In genomic region chr13:47015195-47015501, GRCm38 (mm10) we compare ENCODE assay signal across 7 mouse cellular contexts. TPM values are rescaled to one million over a fixed set of nuclear protein-coding genes. Genes with fewer than 3 reads are reported as not detected.
A peak's percentile ranks its signal among the peaks of the same experiment; 100 is the strongest.
DNase-seq lines count a peak whose midpoint lies in the region; ATAC-seq and TF ChIP-seq lines count a peak whose summit lies in the region.

No protein-coding gene starts in this region.

- no peaks in the 10 kb centered on the region for H3K4me1 ChIP-seq in neural tube, embryonic 11.5 days (ENCODE audit: control insufficient read depth, insufficient read depth, low read length)
- H3K4me1 ChIP-seq in liver, embryonic 14.5 days (replicated peaks; ENCODE audit: control insufficient read depth in 2 of 2, insufficient read depth in 2 of 2, low read length in 1 of 2), result 0 out of 4 replicates have a peak, but pooled peaks cover 0 to 2% of the 10 kb centered on the region in 2 experiments

- peaks cover 9% of the 10 kb centered on the region; the same call in 1 of the 2 replicates for H3K9me3 ChIP-seq in neural tube, embryonic 11.5 days (ENCODE audit: control insufficient read depth, low read length)
- no peaks in the 10 kb centered on the region for H3K9me3 ChIP-seq in liver, embryonic 14.5 days (ENCODE audit: control insufficient read depth, low read length)

- no peak for DNase-seq in neural tube, embryonic 11.5 days (ENCODE audit: low spot score)
- DNase-seq in neural tube, embryonic 10.5 days (ENCODE audit: extremely low spot score, low spot score), result no peak
- DNase-seq in heart, postnatal 4 days, result peak; percentile 15
- DNase-seq in liver, embryonic 14.5 days (ENCODE audit: low read depth in 3 of 3, low spot score in 3 of 3), result no peak
- no peak for DNase-seq in urinary bladder, postnatal 10 days (ENCODE audit: low spot score)
- DNase-seq in spleen, postnatal 36 days (ENCODE audit: low spot score in 2 of 2), result no peak
- no peak for DNase-seq in left cerebral cortex, adult 18-20 months (ENCODE audit: low spot score in 2 of 2)

- peak overlapping the region; percentile 97 for H3K4me2 ChIP-seq in neural tube, embryonic 11.5 days (ENCODE audit: low read depth)
- H3K4me2 ChIP-seq in liver, embryonic 14.5 days (ENCODE audit: low read depth), result peak overlapping the region; percentile 77

- no peak overlapping the region for H3K4me3 ChIP-seq in neural tube, embryonic 11.5 days (ENCODE audit: low read depth, low read length)
- H3K4me3 ChIP-seq in liver, embryonic 14.5 days (ENCODE audit: insufficient read depth in 1 of 2, low read depth in 2 of 2, low read length in 2 of 2), result no peak overlapping the region

- ATAC-seq in neural tube, embryonic 11.5 days (ENCODE audit: insufficient read depth, low FRiP score, low TSS enrichment), result no peak
- no peak for ATAC-seq in liver, embryonic 14.5 days (ENCODE audit: insufficient read depth)

- TF ChIP-seq EP300 in liver, embryonic 14.5 days (IDR thresholded peaks at IDR 0.05; ENCODE audit: low read depth), result no peak

- no peaks in the 10 kb centered on the region for H3K36me3 ChIP-seq in neural tube, embryonic 11.5 days (ENCODE audit: control insufficient read depth, insufficient read depth, low read length)
- no peaks in the 10 kb centered on the region for H3K36me3 ChIP-seq in liver, embryonic 14.5 days (replicated peaks; ENCODE audit: control insufficient read depth, insufficient read depth, low read depth)

- H3K27me3 ChIP-seq in neural tube, embryonic 11.5 days (ENCODE audit: control insufficient read depth, insufficient read depth, low read length), result 0 out of 2 replicates have a peak, but pooled peaks cover 4% of the 10 kb centered on the region
- H3K27me3 ChIP-seq in liver, embryonic 14.5 days (ENCODE audit: control insufficient read depth, insufficient read depth, low read length), result no peaks in the 10 kb centered on the region

- no peak overlapping the region for H3K27ac ChIP-seq in neural tube, embryonic 11.5 days (ENCODE audit: low read depth, low read length)
- no peak overlapping the region for H3K27ac ChIP-seq in liver, embryonic 14.5 days

- WGBS in neural tube, embryonic 11.5 days, result 67% methylated on average over 5 of the region's 5 CpGs
- 71% methylated on average over 5 of the region's 5 CpGs for WGBS in liver, embryonic 14.5 days (ENCODE audit: insufficient replicate concordance)

- peak overlapping the region; percentile 11; the same call in 1 of the 2 replicates for H3K9ac ChIP-seq in neural tube, embryonic 11.5 days (ENCODE audit: low read length)
- H3K9ac ChIP-seq in liver, embryonic 14.5 days (replicated peaks), result no peak overlapping the region

- TF ChIP-seq CTCF in liver, embryonic 14.5 days (IDR thresholded peaks at IDR 0.05; ENCODE audit: low read depth), result no peak

RNA-seq across cellular contexts. Expression of gene Nhlrc1, which starts 0.5 kb away (rescaled TPM):
- polyA plus RNA-seq in neural tube, embryonic 11.5 days (2014; fragmentation: Nextera tagmentation; extraction: Ambion mirVana), result 5.7 and 6.4 TPM in 2 replicates
- 1 to 10 TPM; 2.9 to 4.2 TPM for total RNA-seq in heart, postnatal 4 days (2021)
- polyA plus RNA-seq in liver, embryonic 14.5 days (2012; rRNA removed), result 0.34 and 0.46 TPM in 2 replicates
- polyA plus RNA-seq in liver, embryonic 14.5 days (2014; fragmentation: Nextera tagmentation; extraction: Ambion mirVana), result 0.50 and 0.71 TPM in 2 replicates
- total RNA-seq in left cerebral cortex, adult 18-20 months (2021), result 10 to 100 TPM; 16.3 to 16.5 TPM

RNA-seq across cellular contexts. Expression of gene Kdm1b, which starts 28.2 kb away (rescaled TPM):
- polyA plus RNA-seq in neural tube, embryonic 11.5 days (2014; fragmentation: Nextera tagmentation; extraction: Ambion mirVana), result 15.8 and 19.1 TPM in 2 replicates
- total RNA-seq in heart, postnatal 4 days (2021), result 1 to 10 TPM; 8.1 to 8.6 TPM
- polyA plus RNA-seq in liver, embryonic 14.5 days (2012; rRNA removed), result 2.1 and 2.5 TPM in 2 replicates
- polyA plus RNA-seq in liver, embryonic 14.5 days (2014; fragmentation: Nextera tagmentation; extraction: Ambion mirVana), result 2.8 and 3.5 TPM in 2 replicates
- total RNA-seq in left cerebral cortex, adult 18-20 months (2021), result 1 to 10 TPM; 7.3 to 7.6 TPM

RNA-seq across cellular contexts. Expression of gene Tpmt, which starts 29.4 kb away (rescaled TPM):
- 44.0 and 46.7 TPM in 2 replicates for polyA plus RNA-seq in neural tube, embryonic 11.5 days (2014; fragmentation: Nextera tagmentation; extraction: Ambion mirVana)
- 10 to 100 TPM in 1 of 2 experiments, 1 to 10 TPM in 1; 8.4 to 14.5 TPM for total RNA-seq in heart, postnatal 4 days (2021)
- polyA plus RNA-seq in liver, embryonic 14.5 days (2012; rRNA removed), result 4.2 and 6.1 TPM in 2 replicates
- polyA plus RNA-seq in liver, embryonic 14.5 days (2014; fragmentation: Nextera tagmentation; extraction: Ambion mirVana), result 12.0 and 13.8 TPM in 2 replicates
- total RNA-seq in left cerebral cortex, adult 18-20 months (2021), result 1 to 10 TPM; 9.0 to 9.8 TPM
